Mouse (Mus musculus) Muller cell, postnatal 12 days (primary cell): ENCODE data around the gene Ruvbl2.

Source experiments
- DNase-seq: peaks from one replicate; pipeline ENCODE4 v3.0.0-alpha.2; 2015; ENCODE audit errors: inconsistent ontology term

The Ruvbl2 gene

GRCm38 (mm10) chr7:45433835-45434202, 4.1 kb downstream of the Ruvbl2 start:
- DNase-seq = no peak

GRCm38 (mm10) chr7:45426556-45426955, 11.3 kb downstream of the Ruvbl2 start:
- DNase-seq = no peak

- DNase-seq = no peak
Measured at GRCm38 (mm10) chr7:45421194-45421593, 16.7 kb downstream of the Ruvbl2 start.

GRCm38 (mm10) chr7:45420615-45420919, 17.3 kb downstream of the Ruvbl2 start, which contains the start of gene Lhb:
TSS of gene Lhb (plus strand) at chr7:45420820.
- no peak for DNase-seq

GRCm38 (mm10) chr7:45419859-45420614, 17.9 kb downstream of the Ruvbl2 start:
- no peak for DNase-seq

- DNase-seq = no peak
Measured at GRCm38 (mm10) chr7:45417962-45418492, 19.9 kb downstream of the Ruvbl2 start.

- peak; percentile 42 for DNase-seq
Measured at GRCm38 (mm10) chr7:45415636-45416035, 22.3 kb downstream of the Ruvbl2 start.

GRCm38 (mm10) chr7:45414740-45415224, 23.1 kb downstream of the Ruvbl2 start:
- no peak for DNase-seq

GRCm38 (mm10) chr7:45413864-45414739, 23.8 kb downstream of the Ruvbl2 start:
- peak; percentile 15 for DNase-seq

GRCm38 (mm10) chr7:45413113-45413863, 24.6 kb downstream of the Ruvbl2 start, which contains the start of gene Ntf5:
TSS of gene Ntf5 (plus strand) at chr7:45413695.
- DNase-seq = peak; percentile 49

GRCm38 (mm10) chr7:45412421-45412820, 25.5 kb downstream of the Ruvbl2 start:
- DNase-seq = no peak

- DNase-seq = no peak
Measured at GRCm38 (mm10) chr7:45409497-45410163, 28.3 kb downstream of the Ruvbl2 start.

GRCm38 (mm10) chr7:45408949-45409348, 28.9 kb downstream of the Ruvbl2 start:
- no peak for DNase-seq

GRCm38 (mm10) chr7:45408351-45408750, 29.5 kb downstream of the Ruvbl2 start:
- no peak for DNase-seq

GRCm38 (mm10) chr7:45407836-45408235, 30.1 kb downstream of the Ruvbl2 start:
- DNase-seq = no peak

- DNase-seq = peak; percentile 9
Measured at GRCm38 (mm10) chr7:45406157-45407156, 31.4 kb downstream of the Ruvbl2 start.

- peak; percentile 48 for DNase-seq
Measured at GRCm38 (mm10) chr7:45405091-45406075, 32.5 kb downstream of the Ruvbl2 start, which contains the start of gene Kcna7. TSS of gene Kcna7 (plus strand) at chr7:45405653.

- DNase-seq = peak; percentile 19
Measured at GRCm38 (mm10) chr7:45403532-45404261, 34.2 kb downstream of the Ruvbl2 start.
